Mouse (Mus musculus) G1E (cell line): ENCODE measurements at regions not wholly inside any gene's neighbourhood (a gene's known extent, or its start where the extent isn't known, plus 50 kb on each side); places are given as distances from the start of the nearest gene placed in this dataset.

Experiments
- ATAC-seq: 2 replicates; pipeline ENCODE4 v1.8.0; 2016; ENCODE audit warnings: mild to moderate bottlenecking; ENCODE audit not compliant: insufficient number of reproducible peaks, poor library complexity, low FRiP score, severe bottlenecking; ENCODE audit errors: extremely low read depth
- DNase-seq: peaks from one replicate; pipeline ENCODE4 v3.0.0; 2012; ENCODE audit warnings: low spot score
- H3K27me3 ChIP-seq: 2 replicates; pipeline ENCODE4 v1.6.1; 2012; ENCODE audit warnings: mild to moderate bottlenecking, low read length, inconsistent platforms; ENCODE audit not compliant: insufficient read depth
- H3K36me3 ChIP-seq: replicated peaks from 2 replicates; pipeline ENCODE3; 2012; ENCODE audit warnings: mild to moderate bottlenecking, inconsistent platforms
- H3K4me1 ChIP-seq: 2 replicates; pipeline ENCODE4 v1.6.1; 2012; ENCODE audit warnings: low read depth, low read length, inconsistent platforms, mixed read lengths; ENCODE audit not compliant: insufficient read depth
- H3K4me3 ChIP-seq: 2 replicates; pipeline ENCODE4 v1.5.1; 2012; ENCODE audit warnings: low read depth, mild to moderate bottlenecking, inconsistent platforms, low read length, moderate library complexity, mixed read lengths
- H3K9me3 ChIP-seq: replicated peaks from 2 replicates; pipeline ENCODE4 v1.6.1; 2012; ENCODE audit warnings: inconsistent platforms
- CTCF ChIP-seq: IDR thresholded peaks from 2 replicates; pipeline ENCODE4 v1.5.1; 2012; ENCODE audit warnings: low read depth, low read length, inconsistent platforms, mixed read lengths
- GATA1 ChIP-seq: IDR thresholded peaks from 2 replicates; pipeline ENCODE4 v1.6.1; 2012; ENCODE audit warnings: borderline replicate concordance, low read length, inconsistent platforms, mixed read lengths
- GATA2 ChIP-seq: IDR thresholded peaks from 2 replicates; pipeline ENCODE4 v1.6.1; 2012; ENCODE audit warnings: low read depth, low read length, inconsistent platforms, borderline replicate concordance
- POLR2AphosphoS5 ChIP-seq: IDR thresholded peaks from 2 replicates; pipeline ENCODE4 v1.6.1; 2012; ENCODE audit warnings: low read depth, low read length, inconsistent platforms; ENCODE audit not compliant: insufficient replicate concordance
- TAL1 ChIP-seq: conservative IDR thresholded peaks from 2 replicates; pipeline ENCODE4 v1.6.1; 2012; ENCODE audit warnings: low read depth, low read length, inconsistent platforms, mixed read lengths

DNA sequence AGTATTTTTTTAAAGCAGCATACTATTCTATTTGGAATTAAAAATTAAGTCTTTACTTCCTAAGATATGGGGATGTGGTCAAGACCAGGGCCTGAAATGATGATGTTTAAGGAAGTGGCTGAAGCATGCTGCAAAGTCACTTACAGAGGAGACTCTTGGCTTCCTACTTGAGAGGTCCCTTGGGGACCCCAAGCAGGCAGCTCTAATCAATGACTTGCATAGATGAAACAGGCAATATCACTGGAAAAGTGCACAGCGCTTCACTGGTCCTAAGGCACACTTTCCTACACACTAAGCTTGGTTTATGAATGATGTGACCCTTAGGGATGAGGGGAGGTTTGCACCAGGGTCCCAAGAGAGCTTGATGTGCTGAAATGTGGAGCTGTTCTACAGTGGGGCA lies 99.2 kb upstream of the Irs2 start:
- Histone ChIP-seq H3K4me1 (no peaks in the 10 kb centered on the region), H3K36me3 (no peaks in the 10 kb centered on the region), H3K4me3 (no peak overlapping the region), H3K27me3 (peaks cover 41% of the 10 kb centered on the region), H3K9me3 (no peaks in the 10 kb centered on the region)
- ATAC-seq: no peak
- TF ChIP-seq CTCF (no peak), GATA2 (no peak), TAL1 (no peak), GATA1 (no peak), POLR2AphosphoS5 (no peak)
- DNase-seq: no peak

DNA sequence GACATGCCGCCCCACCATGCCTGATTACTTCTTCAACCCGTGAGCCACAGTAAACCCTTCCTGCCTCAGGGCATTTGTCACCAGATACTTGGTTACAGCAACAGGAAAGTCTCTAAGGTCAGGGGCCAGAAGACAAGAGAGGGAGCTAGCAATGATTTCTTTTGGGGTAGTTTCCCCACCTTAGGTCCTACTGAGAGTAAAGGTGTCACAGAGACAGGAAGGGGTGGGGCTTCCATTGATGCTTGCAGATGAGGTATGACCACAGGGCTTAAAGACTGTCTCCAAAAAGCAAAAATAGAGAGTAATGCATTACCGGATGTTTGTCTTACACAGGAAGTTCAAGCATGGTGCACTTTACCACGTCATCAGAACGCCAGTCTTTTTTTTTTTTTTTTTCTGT lies 98.8 kb upstream of the Irs2 start:
- Histone ChIP-seq H3K4me3 (no peak overlapping the region), H3K4me1 (no peaks in the 10 kb centered on the region), H3K27me3 (peaks cover 41% of the 10 kb centered on the region), H3K36me3 (no peaks in the 10 kb centered on the region), H3K9me3 (no peaks in the 10 kb centered on the region)
- ATAC-seq (no peak), DNase-seq (no peak)
- TF ChIP-seq CTCF (no peak), TAL1 (no peak), GATA2 (no peak), GATA1 (no peak)

DNA sequence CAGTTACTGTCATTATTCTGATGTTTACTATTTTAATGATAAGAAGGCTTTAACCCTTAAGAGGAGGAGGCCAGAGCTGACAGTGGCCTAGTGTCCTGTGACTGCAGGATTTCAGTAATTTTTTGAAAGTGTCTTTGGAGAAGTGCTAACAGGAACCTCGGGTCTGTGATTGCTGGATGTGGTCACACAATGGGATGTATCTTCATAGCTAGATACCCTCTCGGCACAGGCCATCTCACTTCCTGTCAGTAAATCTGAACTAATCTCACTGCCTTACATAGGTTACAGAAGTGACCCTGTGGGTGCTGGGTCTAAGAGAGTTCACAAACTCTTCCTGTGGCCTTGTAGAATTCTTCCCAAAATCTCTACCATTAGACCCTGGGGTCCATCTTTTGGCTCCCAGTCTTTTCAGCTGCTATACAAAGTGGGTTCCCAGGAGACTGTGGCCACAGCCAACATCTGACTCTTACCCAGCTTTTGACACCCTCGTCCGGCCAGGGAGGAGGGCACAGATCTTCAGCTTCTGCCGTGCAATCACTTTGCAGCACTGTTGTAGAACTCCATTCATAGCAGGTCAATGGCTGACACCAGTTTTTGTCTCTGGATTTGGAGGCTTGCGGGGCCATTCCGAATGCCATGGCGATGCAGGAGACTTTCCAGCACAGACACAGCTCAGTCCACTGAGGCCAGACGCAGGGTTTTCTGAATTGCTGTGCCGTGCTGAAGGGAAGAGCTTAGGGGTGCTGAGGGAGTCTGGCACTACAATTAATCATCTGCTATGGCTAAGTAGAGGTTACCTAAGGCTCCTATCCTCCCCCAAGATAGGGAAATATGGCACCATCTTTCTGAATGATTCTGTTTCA lies 95.7 kb upstream of the Irs2 start:
- Histone ChIP-seq H3K4me3 (no peak overlapping the region), H3K4me1 (no peaks in the 10 kb centered on the region), H3K36me3 (no peaks in the 10 kb centered on the region), H3K27me3 (peaks cover 52% of the 10 kb centered on the region), H3K9me3 (no peaks in the 10 kb centered on the region)
- TF ChIP-seq TAL1 (no peak), GATA2 (no peak), CTCF (no peak), GATA1 (no peak), POLR2AphosphoS5 (no peak)
- no peak for ATAC-seq
- no peak for DNase-seq

DNA sequence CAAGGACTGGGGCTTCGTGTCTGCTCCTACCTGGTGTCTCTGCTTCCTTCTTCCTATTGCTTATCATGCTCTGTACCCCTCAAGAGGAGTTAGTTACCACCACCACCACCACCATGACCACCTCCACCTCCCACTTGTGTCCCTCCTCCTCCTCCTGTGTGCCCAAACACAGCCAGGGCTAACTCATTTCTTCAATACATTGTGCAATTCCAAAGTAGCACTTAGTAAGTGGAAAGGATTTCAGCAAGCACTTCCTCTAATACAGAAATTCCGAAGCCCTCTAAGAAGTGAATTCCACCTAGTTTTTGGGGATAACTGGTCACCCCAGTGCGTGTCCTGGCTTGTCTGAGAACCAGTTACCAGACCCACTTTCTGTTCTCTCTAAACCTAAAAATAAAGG lies 92.1 kb upstream of the Irs2 start:
- TF ChIP-seq GATA2 (no peak), POLR2AphosphoS5 (no peak), TAL1 (no peak), CTCF (no peak), GATA1 (no peak)
- H3K27me3 ChIP-seq: peaks cover 63% of the 10 kb centered on the region
- no peak for ATAC-seq
- no peaks in the 10 kb centered on the region for H3K9me3 ChIP-seq
- no peak for DNase-seq
- peaks cover 11% of the 10 kb centered on the region for H3K4me1 ChIP-seq
- H3K36me3 ChIP-seq: no peaks in the 10 kb centered on the region
- no peak overlapping the region for H3K4me3 ChIP-seq

DNA sequence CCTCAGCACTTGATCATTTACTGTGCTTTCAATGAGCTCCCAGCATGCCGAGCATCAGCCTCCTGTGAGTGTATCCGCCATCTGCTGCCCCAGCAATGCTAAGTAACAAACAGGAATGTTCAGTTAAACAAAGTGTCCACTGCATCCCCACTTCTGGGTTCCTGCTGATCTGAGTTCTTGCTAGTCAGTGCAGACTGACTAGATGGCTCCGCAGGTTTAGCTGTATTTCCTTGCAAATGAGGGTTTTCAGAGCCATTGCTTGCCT lies 91.3 kb upstream of the Irs2 start:
- no peaks in the 10 kb centered on the region for H3K9me3 ChIP-seq
- no peak for DNase-seq

DNA sequence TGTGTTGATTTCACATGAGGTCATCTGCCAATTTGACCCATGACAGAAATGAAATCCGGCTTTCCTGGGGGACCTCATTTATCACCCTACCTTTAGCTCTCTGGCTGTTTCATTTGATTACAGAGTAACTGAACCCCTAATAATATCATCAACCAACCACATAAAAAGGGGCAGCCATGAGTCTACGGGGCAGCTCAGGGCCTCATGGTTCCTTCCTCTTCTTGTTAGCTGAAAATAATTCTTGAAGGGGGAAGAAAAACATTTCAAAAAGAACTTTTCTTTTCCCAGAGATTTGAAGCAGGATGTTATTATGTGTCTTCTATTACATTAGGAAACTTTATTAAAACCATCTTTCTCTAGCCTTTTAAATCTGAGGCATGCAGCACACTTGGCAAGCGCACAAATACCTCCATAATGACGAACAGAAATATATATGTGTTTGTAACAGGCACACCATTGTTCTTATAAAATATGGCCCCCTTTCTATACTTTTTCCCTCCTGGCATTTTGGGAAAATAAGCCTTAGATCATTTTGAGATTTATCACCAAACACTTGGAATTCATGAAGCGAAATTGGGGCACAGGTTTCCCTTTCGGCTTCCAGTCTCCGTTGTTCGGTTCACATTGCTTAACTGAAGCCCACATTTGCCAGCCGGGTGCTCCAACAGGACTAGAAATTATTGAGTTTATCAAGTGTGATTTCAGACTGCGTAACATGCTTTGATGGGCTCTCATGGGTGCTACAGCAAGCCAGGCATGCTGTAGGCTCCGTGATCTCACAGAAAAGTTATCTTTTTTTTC lies 90.7 kb upstream of the Irs2 start:
- TF ChIP-seq POLR2AphosphoS5 (no peak), TAL1 (no peak), GATA2 (no peak), CTCF (no peak), GATA1 (no peak)
- H3K4me1 ChIP-seq: peaks cover 16% of the 10 kb centered on the region
- no peak overlapping the region for H3K4me3 ChIP-seq
- no peaks in the 10 kb centered on the region for H3K36me3 ChIP-seq
- peaks cover 58% of the 10 kb centered on the region for H3K27me3 ChIP-seq
- no peaks in the 10 kb centered on the region for H3K9me3 ChIP-seq
- ATAC-seq (no peak), DNase-seq (no peak)

More for the DNA sequence above, 91.3 kb upstream of the Irs2 start:
- ATAC-seq: no peak
- TF ChIP-seq POLR2AphosphoS5 (no peak), GATA2 (no peak), GATA1 (no peak), CTCF (no peak), TAL1 (no peak)
- Histone ChIP-seq H3K4me3 (no peak overlapping the region), H3K4me1 (peaks cover 11% of the 10 kb centered on the region), H3K27me3 (peaks cover 61% of the 10 kb centered on the region), H3K36me3 (no peaks in the 10 kb centered on the region)
